Mouse (Mus musculus) kidney, postnatal 4 days (tissue): ENCODE results near the gene Myo5a.
A peak's percentile ranks its signal among the peaks of the same experiment; 100 is the strongest.

Experiments
- DNase-seq, 2 experiments: peaks; one replicate each; pipeline ENCODE4 v3.0.0; 2021; ENCODE audit warnings: mixed read lengths in 2 of 2

Gene Myo5a

GRCm38 (mm10) chr9:75072361-75072760 is 1.5 kb downstream of the Myo5a start:
- no peak for DNase-seq

DNA sequence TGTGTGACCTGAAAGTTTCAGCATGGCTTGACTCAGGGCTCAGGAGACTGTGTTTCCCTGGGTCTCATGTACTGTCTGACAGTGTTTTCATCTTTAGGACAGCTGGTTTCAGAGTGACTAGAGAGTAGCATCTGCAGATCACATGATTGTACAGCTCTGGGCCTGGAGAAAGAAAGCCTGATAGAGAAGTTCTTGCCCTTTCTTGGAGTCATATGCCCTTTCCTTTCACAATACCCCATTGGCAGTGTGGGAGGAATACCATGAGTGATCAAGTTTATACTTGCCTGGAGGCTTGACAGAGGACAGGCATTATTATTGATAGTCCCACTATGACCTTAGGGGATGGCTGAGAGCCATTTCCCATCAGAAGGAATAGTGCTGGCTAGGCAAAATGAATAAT is 6.4 kb downstream of the Myo5a start:
- DNase-seq = no peak

DNA sequence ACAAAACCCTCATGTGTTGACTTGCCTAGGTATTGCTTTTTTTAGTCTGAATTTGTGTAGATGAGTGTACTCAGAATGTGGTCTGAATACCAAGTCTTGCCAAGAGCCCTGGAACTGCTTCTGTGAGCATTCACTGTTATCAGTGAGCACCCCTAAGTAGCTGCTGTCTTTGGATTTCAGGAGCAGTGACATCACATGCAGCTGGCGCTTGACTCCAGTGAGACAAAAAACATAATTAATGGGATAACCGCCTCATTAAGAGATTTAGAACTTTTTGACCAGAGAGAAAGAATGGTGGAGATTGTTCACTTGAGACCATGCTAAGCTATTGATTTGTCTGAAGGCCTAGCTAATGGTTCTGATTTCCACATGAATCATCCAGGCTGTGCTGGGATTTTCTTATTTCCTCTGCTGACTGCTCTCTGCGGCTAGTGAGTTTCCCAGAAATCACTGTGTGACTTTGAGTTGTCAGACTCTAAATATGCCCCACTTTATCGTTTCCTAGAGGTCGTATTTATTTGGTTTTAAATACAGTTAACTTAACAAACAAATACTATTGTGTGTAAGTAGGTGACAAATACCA is 14.5 kb downstream of the Myo5a start:
- no peak for DNase-seq

- DNase-seq = no peak
Measured at GRCm38 (mm10) chr9:75087823-75088222, 17.0 kb downstream of the Myo5a start.

DNA sequence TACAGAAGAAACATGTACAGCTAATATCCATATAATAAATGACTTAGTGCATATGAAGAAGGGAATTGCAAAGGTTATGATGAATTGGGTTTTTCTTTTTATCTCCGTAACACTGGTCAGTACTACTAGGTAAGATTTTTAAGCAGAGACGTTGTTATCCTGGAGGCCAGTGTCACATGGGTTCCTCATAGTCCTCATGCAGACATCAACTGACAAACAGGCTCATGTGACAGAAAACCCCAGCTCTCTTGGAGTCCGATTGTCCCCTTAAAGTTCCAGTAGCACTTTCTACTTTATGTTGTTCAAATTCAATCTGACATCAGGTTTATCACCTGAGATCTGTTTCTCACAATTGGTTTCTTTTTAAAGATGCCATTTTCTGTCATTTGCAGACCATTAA is 18.5 kb downstream of the Myo5a start:
- DNase-seq = no peak

GRCm38 (mm10) chr9:75092134-75092533 is 21.3 kb downstream of the Myo5a start:
- no peak for DNase-seq

DNA sequence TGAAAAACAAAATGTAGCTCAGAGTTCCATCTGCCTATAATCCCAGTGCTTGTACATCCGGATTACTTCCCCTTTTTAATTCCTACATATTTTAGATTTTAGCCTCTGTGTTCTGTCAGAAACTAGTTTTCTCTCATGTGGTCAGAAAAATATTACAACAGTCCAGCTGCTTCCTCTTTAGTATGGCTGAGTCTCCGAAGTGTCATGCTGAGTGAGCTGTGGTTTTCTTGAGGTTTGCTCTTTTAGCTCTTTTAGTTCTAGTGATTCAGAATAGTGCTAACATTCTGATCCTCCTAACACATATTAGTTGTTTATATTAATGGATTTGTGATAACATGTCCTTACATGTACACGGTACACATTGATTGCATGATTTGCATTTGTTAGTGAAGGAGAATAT is 23.9 kb downstream of the Myo5a start:
- no peak for DNase-seq

DNA sequence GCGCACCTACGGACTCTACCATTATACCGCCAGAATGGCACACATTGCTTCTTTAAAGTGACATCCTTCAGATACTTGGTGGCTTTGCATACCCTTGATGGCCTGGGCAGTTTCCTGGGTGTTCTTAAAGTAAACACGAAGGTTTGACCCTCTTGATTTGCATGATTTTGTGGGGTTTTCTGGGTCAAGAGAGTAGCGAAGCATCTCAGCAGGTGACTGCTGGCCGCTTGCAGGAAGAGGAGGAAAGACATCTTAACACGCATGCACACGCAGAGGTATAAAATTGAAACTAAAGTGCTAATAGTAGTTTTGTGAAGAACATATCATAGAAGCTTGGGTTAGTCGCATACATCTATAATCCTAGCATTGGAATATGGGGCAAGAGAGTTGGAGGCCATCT is 28.1 kb downstream of the Myo5a start:
- no peak for DNase-seq

- no peak for DNase-seq
Measured at GRCm38 (mm10) chr9:75100157-75100781, 29.5 kb downstream of the Myo5a start.

GRCm38 (mm10) chr9:75102131-75102530 is 31.3 kb downstream of the Myo5a start:
- DNase-seq = no peak

DNA sequence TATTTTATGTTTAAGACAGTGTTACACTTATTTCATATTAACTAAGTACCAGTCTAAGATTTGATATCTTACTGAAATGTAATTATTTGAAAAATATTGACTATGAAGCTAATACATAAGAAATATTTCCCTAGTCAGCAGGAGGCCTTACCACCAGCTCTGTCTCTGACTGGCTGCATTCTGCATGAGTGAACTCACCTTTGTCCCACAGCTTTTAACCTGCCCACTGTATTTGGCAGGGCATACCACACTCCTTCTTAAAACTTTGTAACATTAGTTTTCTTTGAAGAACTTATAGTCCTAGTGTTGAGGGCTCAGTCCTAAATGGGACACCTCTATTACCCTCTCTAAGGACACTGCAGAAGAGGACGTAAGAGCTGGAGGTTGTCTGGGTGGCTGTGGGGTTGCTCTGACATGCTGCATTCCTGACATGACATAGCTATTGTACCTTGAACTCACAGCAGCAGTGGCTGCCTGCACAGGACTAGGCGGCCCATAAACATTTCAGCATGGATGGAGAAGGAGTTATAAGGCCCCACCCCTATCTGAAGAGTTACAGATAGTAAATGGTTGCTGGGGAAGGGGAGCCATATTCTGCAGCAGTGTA is 45.9 kb downstream of the Myo5a start:
- peak in 1 of 2 experiments; percentile 19 for DNase-seq

- no peak for DNase-seq
Measured at GRCm38 (mm10) chr9:75121126-75121525, 50.3 kb downstream of the Myo5a start.

GRCm38 (mm10) chr9:75124201-75124721 is 53.4 kb downstream of the Myo5a start:
- DNase-seq = no peak

GRCm38 (mm10) chr9:75130553-75130952 is 59.7 kb downstream of the Myo5a start:
- DNase-seq = no peak

DNA sequence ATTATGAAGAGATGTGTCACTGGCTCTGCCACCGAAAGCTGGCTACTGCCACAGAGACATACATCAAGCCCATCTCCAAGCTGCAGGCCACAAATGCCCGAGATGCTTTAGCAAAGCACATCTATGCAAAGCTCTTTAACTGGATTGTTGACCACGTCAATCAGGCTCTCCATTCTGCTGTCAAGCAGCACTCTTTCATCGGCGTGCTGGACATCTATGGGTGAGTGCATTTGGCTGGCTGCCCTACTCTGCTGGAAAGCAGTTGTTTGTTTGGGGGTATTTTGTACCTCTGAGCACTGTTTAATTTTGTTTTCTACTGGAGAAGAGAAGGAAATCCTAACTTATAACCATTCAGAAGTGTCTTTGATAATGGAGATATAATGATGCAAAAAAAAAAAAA is 76.1 kb downstream of the Myo5a start:
- DNase-seq = peak; percentile 2 to 3

GRCm38 (mm10) chr9:75160525-75160924 is 89.7 kb downstream of the Myo5a start:
- no peak for DNase-seq

DNA sequence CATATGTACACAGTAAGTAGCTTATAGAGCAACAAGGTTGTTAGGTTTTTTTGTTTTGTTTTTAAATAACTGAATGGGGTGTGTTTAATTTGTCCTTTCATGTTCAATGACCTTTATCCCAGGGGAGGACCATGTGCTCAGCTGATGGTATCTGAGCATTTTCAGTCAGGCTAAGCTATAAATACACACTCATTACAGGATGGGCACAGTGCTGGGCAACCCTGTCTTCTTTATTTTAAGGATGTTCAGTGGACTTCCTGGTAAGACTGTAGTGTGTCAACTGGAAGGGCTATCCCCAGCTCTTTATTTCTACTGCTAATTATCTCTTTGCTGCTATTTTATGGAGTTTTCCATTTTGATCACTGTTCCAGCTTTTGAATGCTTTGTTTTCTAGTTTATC is 92.8 kb downstream of the Myo5a start:
- no peak for DNase-seq

DNA sequence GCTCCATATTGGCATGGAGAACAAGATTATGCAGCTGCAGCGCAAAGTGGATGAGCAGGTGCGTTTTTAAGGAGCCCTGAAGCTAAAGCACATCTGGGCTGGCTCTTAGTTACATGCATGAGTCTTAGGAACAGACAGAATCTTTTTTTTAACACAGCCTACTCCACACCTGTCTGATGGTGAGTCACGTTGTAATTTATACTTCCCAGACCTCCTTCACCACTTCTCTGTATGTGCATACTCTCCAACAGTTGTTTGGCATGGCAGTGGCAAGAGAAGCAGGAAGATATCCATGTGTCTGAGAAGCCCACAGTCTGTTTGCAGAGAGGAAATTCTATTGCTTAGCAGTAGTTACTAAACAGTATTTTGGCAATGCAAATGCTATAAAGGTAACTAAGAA is 100.9 kb downstream of the Myo5a start:
- DNase-seq = no peak

DNA sequence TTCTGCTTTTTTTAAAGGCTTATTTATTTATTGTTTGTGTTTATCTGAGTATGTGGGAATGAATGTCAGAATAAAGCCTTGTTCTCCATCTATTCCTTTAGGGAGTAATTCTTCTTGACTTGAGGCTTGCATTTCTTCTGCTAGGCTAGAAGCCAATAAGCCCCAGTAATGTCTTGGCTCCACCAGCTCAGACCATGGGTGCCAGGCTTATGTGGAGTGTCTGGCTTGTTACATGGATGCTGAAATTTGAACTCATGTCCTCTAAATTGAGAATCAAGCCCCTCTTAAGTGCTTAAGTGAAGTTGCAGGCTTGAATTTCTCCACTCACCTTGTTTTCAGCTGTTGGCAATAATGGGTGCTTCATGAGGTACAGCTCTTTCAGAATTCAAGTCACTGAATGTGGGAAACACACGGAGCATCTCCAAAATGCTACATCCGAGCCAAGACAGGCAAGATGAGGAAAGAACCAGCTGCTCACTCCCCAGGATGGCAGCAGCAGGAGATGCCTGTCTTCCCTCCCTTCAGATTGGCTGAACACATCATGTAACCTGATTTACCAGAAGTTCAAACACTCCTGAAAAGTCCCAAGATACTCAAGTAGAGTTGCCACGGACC is 116.9 kb downstream of the Myo5a start:
- no peak for DNase-seq

DNA sequence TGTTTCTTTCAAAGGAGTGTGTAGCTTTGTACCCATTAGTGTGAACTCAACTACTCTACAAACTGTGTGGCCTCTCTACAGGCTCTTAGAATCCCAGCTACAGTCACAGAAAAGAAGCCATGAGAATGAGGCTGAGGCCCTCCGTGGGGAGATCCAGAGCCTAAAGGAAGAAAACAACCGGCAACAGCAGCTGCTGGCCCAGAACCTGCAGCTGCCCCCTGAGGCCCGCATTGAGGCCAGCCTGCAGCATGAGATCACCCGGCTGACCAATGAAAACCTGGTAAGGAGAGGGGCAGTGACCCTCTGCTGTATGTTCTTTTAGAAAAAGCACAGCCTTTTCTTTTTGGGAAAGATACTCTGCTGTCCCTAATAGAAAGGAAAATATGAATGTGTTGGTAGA is 123.0 kb downstream of the Myo5a start:
- no peak for DNase-seq

- no peak for DNase-seq
Measured at GRCm38 (mm10) chr9:75196335-75196734, 125.5 kb downstream of the Myo5a start.

GRCm38 (mm10) chr9:75197297-75197696 is 126.5 kb downstream of the Myo5a start:
- peak; percentile 40 to 51 for DNase-seq

- no peak for DNase-seq
Measured at GRCm38 (mm10) chr9:75201506-75201905, 130.7 kb downstream of the Myo5a start.

- no peak for DNase-seq
Measured at GRCm38 (mm10) chr9:75202036-75202435, 131.2 kb downstream of the Myo5a start.
